Mouse (Mus musculus) midbrain, embryonic 11.5 days (tissue): ENCODE results near the gene Fas. TPM values are rescaled to one million over a fixed set of nuclear protein-coding genes. Genes with fewer than 3 reads are reported as not detected.

Source experiments
- ATAC-seq: fragments of 200-750 bp; cut with Nextera tagmentation; 2 replicates; pipeline ENCODE4 v1.8.0; 2017; ENCODE audit warnings: moderate TSS enrichment, moderate library complexity; ENCODE audit not compliant: low FRiP score
- DNase-seq: peaks from one replicate; pipeline ENCODE4 v3.0.0; 2015; ENCODE audit warnings: low spot score; ENCODE audit errors: missing footprints
- H3K27ac ChIP-seq: fragments of 300-500 bp; sonication (generic); 2 replicates; pipeline ENCODE4 v1.5.1; 2014; ENCODE audit warnings: low read depth, low read length
- H3K27me3 ChIP-seq: fragments of 300-500 bp; sonication (generic); 2 replicates; pipeline ENCODE4 v1.6.1; 2014; ENCODE audit warnings: mild to moderate bottlenecking, low read length, moderate library complexity, mixed read lengths; ENCODE audit not compliant: control insufficient read depth, insufficient read depth
- H3K36me3 ChIP-seq: fragments of 300-500 bp; sonication (generic); 2 replicates; pipeline ENCODE4 v1.6.1; 2014; ENCODE audit warnings: mild to moderate bottlenecking, low read length, moderate library complexity, mixed read lengths; ENCODE audit not compliant: control insufficient read depth, insufficient read depth
- H3K4me1 ChIP-seq: fragments of 300-500 bp; sonication (generic); 2 replicates; pipeline ENCODE4 v1.6.1; 2014; ENCODE audit warnings: low read length; ENCODE audit not compliant: control insufficient read depth, insufficient read depth
- H3K4me2 ChIP-seq: fragments of 300-500 bp; sonication (generic); 2 replicates; pipeline ENCODE4 v1.6.1; 2014; ENCODE audit warnings: mild to moderate bottlenecking, moderate library complexity
- H3K4me3 ChIP-seq: fragments of 300-500 bp; sonication (generic); 2 replicates; pipeline ENCODE4 v1.5.1; 2014; ENCODE audit warnings: low read depth, low read length
- H3K9ac ChIP-seq: fragments of 300-500 bp; sonication (generic); 2 replicates; pipeline ENCODE4 v1.6.1; 2014; ENCODE audit warnings: low read length
- H3K9me3 ChIP-seq: fragments of 300-500 bp; sonication (generic); 2 replicates; pipeline ENCODE4 v1.6.1; 2016; ENCODE audit warnings: low read length; ENCODE audit not compliant: control insufficient read depth
- WGBS: fragments of 180-500 bp; shearing (Covaris S2); extraction: QIAGEN DNeasy Blood & Tissue Kit; methylation state at CpG from one replicate; pipeline ENCODE4 v1.1.7; 2014; 5-methylcytosine and 5-hydroxymethylcytosine counted together
- polyA plus RNA-seq: library from polyadenylated mRNA; unstranded; fragments of >200 nt; fragmentation: Nextera tagmentation; extraction: Ambion mirVana; gene quantifications from 2 replicates; pipeline ENCODE4 v1.2.1, GENCODE M21; 2014

Fas gene
- polyA plus RNA-seq, 1 experiment from 2014 or later: 0.81 TPM

- DNase-seq (no peak), ATAC-seq (no peak)
- no peaks in the 10 kb centered on the region for H3K9me3 ChIP-seq
- H3K27ac ChIP-seq: no peak overlapping the region
- H3K4me3 ChIP-seq: no peak overlapping the region
- no peak overlapping the region for H3K4me2 ChIP-seq
- no peaks in the 10 kb centered on the region for H3K27me3 ChIP-seq
- no peaks in the 10 kb centered on the region for H3K36me3 ChIP-seq
- no peak overlapping the region for H3K9ac ChIP-seq
- no peaks in the 10 kb centered on the region for H3K4me1 ChIP-seq
These were observed 14.5 kb downstream of the Fas start for GRCm38 (mm10) chr19:34304917-34305316.

DNA sequence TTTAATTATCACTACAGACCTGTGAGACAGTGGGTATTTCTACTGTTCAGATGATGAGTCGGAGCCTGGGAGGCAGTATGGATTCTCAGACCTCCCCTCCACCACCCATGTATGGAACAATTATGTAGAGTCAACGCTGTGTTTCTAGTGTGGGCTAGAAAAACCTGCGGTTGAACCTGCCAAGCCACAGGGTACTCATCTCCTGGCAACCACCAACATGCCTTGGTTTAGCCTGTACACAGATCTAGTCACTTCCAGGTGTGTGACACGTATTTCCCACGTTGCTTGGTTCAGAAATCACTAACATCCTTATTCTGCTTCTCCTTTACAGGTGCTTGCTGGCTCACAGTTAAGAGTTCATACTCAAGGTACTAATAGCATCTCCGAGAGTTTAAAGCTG lies 16.3 kb downstream of the Fas start:
- DNase-seq: no peak
- WGBS: 79% methylated on average over 6 of the region's 6 CpGs

GRCm38 (mm10) chr19:34312151-34312728 lies 21.8 kb downstream of the Fas start:
- no peaks in the 10 kb centered on the region for H3K36me3 ChIP-seq
- ATAC-seq: no peak
- H3K4me3 ChIP-seq: no peak overlapping the region
- no peaks in the 10 kb centered on the region for H3K27me3 ChIP-seq
- no peaks in the 10 kb centered on the region for H3K4me1 ChIP-seq
- no peaks in the 10 kb centered on the region for H3K9me3 ChIP-seq
- DNase-seq: no peak
- H3K27ac ChIP-seq: no peak overlapping the region
- no peak overlapping the region for H3K4me2 ChIP-seq
- WGBS: 70% methylated on average over 5 of the region's 5 CpGs
- no peak overlapping the region for H3K9ac ChIP-seq

More for the DNA sequence above, 16.3 kb downstream of the Fas start:
- H3K9me3 ChIP-seq: no peaks in the 10 kb centered on the region
- no peaks in the 10 kb centered on the region for H3K27me3 ChIP-seq
- no peak for ATAC-seq
- H3K4me2 ChIP-seq: no peak overlapping the region
- H3K4me1 ChIP-seq: no peaks in the 10 kb centered on the region
- H3K36me3 ChIP-seq: no peaks in the 10 kb centered on the region
- H3K27ac ChIP-seq: no peak overlapping the region
- H3K9ac ChIP-seq: no peak overlapping the region
- no peak overlapping the region for H3K4me3 ChIP-seq

DNA sequence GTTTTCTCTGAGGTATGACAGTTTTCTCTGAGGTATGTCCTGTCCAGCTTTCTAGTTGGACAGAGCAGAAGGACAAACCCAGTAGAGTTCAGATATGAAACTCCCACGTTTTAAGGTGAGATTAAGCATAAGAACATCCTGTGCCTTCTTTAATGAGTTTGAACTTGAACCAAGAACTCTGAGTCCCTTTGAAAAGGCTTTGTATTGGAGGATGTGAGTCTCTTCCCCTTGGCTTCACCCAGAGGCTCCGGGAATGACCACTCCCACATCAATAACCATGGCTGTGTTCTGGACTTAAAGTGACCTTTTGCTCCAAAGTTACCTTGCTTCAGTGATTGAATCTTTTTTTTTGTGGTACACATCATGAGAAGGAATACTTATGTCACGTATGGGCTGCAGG lies 37.6 kb downstream of the Fas start:
- Histone ChIP-seq H3K27me3 (no peaks in the 10 kb centered on the region), H3K4me2 (no peak overlapping the region), H3K4me3 (no peak overlapping the region), H3K36me3 (no peaks in the 10 kb centered on the region), H3K27ac (no peak overlapping the region), H3K9me3 (no peaks in the 10 kb centered on the region), H3K9ac (no peak overlapping the region), H3K4me1 (no peaks in the 10 kb centered on the region)
- ATAC-seq (no peak), DNase-seq (no peak)
- 69% methylated on average over 3 of the region's 3 CpGs for WGBS

GRCm38 (mm10) chr19:34334300-34334699 lies 43.8 kb downstream of the Fas start:
- H3K4me1 ChIP-seq: no peaks in the 10 kb centered on the region
- peak; percentile 69; the same call in 1 of the 2 replicates for ATAC-seq
- 1% methylated on average over 2 of the region's 2 CpGs for WGBS

DNA sequence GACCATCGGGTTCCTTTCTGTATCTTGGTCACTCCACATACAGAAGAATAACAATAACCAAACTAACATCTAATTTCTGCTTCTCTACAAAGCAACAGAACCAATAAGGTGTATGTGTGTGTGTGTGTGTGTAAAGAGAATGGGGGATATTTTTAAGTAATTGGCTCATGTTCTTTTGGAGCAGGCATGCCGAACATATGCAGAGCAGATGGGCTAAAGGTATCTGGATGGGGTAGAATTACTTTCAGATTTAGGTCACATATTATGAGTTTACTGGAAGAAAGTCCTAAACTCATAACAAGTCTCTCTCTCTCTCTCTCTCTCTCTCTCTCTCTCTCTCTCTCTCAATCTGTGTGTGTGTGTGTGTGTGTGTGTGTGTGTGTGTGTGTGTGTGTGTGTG lies 54.2 kb downstream of the Fas start:
- 84% methylated on average over 2 of the region's 2 CpGs for WGBS
- no peak overlapping the region for H3K4me3 ChIP-seq
- no peak overlapping the region for H3K9ac ChIP-seq
- no peak for DNase-seq
- no peak overlapping the region for H3K27ac ChIP-seq
- H3K36me3 ChIP-seq: no peaks in the 10 kb centered on the region
- ATAC-seq: no peak
- H3K9me3 ChIP-seq: no peaks in the 10 kb centered on the region
- H3K4me2 ChIP-seq: no peak overlapping the region
- no peaks in the 10 kb centered on the region for H3K27me3 ChIP-seq
- H3K4me1 ChIP-seq: no peaks in the 10 kb centered on the region

More at GRCm38 (mm10) chr19:34334300-34334699, 43.8 kb downstream of the Fas start:
- no peaks in the 10 kb centered on the region for H3K36me3 ChIP-seq
- no peak overlapping the region for H3K27ac ChIP-seq
- H3K27me3 ChIP-seq: no peaks in the 10 kb centered on the region
- no peak overlapping the region for H3K4me2 ChIP-seq
- no peak overlapping the region for H3K4me3 ChIP-seq
- H3K9ac ChIP-seq: no peak overlapping the region
- DNase-seq: peak; percentile 95
- no peaks in the 10 kb centered on the region for H3K9me3 ChIP-seq

GRCm38 (mm10) chr19:34345616-34346267 lies 55.3 kb downstream of the Fas start:
- Histone ChIP-seq H3K4me1 (no peaks in the 10 kb centered on the region), H3K9me3 (no peaks in the 10 kb centered on the region), H3K36me3 (no peaks in the 10 kb centered on the region), H3K4me3 (no peak overlapping the region), H3K27me3 (no peaks in the 10 kb centered on the region), H3K9ac (no peak overlapping the region), H3K27ac (no peak overlapping the region), H3K4me2 (no peak overlapping the region)
- 68% methylated on average over 8 of the region's 8 CpGs for WGBS
- ATAC-seq (no peak), DNase-seq (no peak)

DNA sequence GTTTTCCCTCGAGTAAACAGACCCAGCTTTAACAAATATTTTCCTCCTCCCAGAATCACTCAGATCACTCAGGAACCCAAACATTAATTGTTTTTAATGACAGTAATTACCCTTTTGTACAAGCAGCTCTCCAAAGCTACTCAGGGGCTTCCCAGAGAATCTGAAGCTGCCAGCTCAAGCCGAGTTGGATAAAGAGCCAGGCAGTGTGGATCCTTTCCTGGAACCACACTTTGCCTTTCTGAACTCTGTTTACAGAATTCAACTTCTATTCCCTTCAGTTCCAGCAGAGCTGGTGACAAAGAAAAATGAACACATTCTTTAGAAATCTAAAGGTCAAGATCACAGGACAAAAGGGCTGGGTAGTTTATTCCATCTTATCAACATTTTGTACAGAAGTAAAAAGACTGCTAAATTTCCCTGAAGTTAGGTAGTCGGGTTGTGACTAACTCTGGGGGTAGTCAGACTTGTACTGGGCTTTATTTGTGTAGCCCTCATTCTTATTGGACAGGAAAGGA lies 62.9 kb downstream of the Fas start:
- DNase-seq (no peak), ATAC-seq (no peak)
- H3K9ac ChIP-seq: no peak overlapping the region
- H3K4me1 ChIP-seq: no peaks in the 10 kb centered on the region
- 63% methylated on average over 3 of the region's 3 CpGs for WGBS
- H3K27ac ChIP-seq: no peak overlapping the region
- H3K9me3 ChIP-seq: no peaks in the 10 kb centered on the region
- H3K36me3 ChIP-seq: no peaks in the 10 kb centered on the region
- H3K27me3 ChIP-seq: no peaks in the 10 kb centered on the region
- no peak overlapping the region for H3K4me3 ChIP-seq
- no peak overlapping the region for H3K4me2 ChIP-seq

- no peaks in the 10 kb centered on the region for H3K4me1 ChIP-seq
- 90% methylated on average over 1 of the region's 1 CpGs for WGBS
- H3K4me3 ChIP-seq: no peak overlapping the region
- no peaks in the 10 kb centered on the region for H3K27me3 ChIP-seq
- H3K9me3 ChIP-seq: no peaks in the 10 kb centered on the region
- no peak overlapping the region for H3K4me2 ChIP-seq
- ATAC-seq (no peak), DNase-seq (no peak)
- no peak overlapping the region for H3K9ac ChIP-seq
- H3K36me3 ChIP-seq: no peaks in the 10 kb centered on the region
- H3K27ac ChIP-seq: no peak overlapping the region
These were observed 72.2 kb downstream of the Fas start for GRCm38 (mm10) chr19:34362639-34363038.
